Mouse (Mus musculus) E14TG2a.4 (cell line): Measurements from ENCODE around the gene Tom1l1.

Source experiments
- CTCF ChIP-seq: conservative IDR thresholded peaks from 2 replicates; pipeline ENCODE4 v1.5.1; 2014; ENCODE audit warnings: low read length
- NANOG ChIP-seq: IDR thresholded peaks from 2 replicates; pipeline ENCODE4 v1.6.1; 2014; ENCODE audit warnings: borderline replicate concordance, low read length, mixed read lengths
- POU5F1 ChIP-seq: IDR thresholded peaks from 2 replicates; pipeline ENCODE4 v1.6.1; 2014; ENCODE audit warnings: low read length, borderline replicate concordance

DNA sequence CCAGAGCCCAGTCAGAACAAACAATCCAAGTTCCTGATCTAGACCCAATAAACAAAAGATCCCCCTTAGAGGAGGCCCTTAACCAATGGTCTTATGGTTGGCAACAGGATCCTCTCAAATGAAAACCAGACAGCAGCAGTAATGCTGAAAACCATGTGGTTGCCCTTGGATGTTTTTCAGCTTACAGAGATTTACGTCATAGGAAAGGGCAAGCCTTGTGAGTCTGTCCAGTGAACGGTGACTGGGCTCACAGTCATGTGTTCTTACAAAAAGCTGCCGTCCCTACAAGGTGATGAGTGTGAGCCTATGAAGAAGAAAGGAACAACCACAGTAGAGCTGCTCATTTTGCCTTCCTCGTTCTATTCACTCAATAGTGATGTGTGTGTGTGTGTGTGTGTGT lies 27.5 kb downstream of the Tom1l1 start:
- TF ChIP-seq CTCF (no peak), POU5F1 (no peak), NANOG (no peak)
